Mouse (Mus musculus) intestine, embryonic 14.5 days (tissue): Measurements from ENCODE around the gene Asgr2. TPM values are rescaled to one million over a fixed set of nuclear protein-coding genes. Genes with fewer than 3 reads are reported as not detected.

Source experiments
- ATAC-seq: fragments of 200-750 bp; cut with Nextera tagmentation; replicated peaks from 2 replicates; pipeline ENCODE4 v1.8.0; 2017; ENCODE audit warnings: low read depth, moderate number of reproducible peaks, moderate TSS enrichment, moderate library complexity; ENCODE audit not compliant: low FRiP score, low TSS enrichment
- DNase-seq: peaks from one replicate; pipeline ENCODE4 v3.0.0-alpha.2; 2018; ENCODE audit warnings: low spot score
- H3K27ac ChIP-seq: fragments of 300-500 bp; sonication (generic); 2 replicates; pipeline ENCODE4 v1.5.1; 2014; ENCODE audit warnings: low read depth, mild to moderate bottlenecking, control low read depth
- H3K27me3 ChIP-seq: fragments of 300-500 bp; sonication (generic); replicated peaks from 2 replicates; pipeline ENCODE4 v1.6.1; 2014; ENCODE audit warnings: low read length, control low read depth; ENCODE audit not compliant: control insufficient read depth, insufficient read depth
- H3K36me3 ChIP-seq: fragments of 300-500 bp; sonication (generic); 2 replicates; pipeline ENCODE4 v1.6.1; 2014; ENCODE audit warnings: low read length, control low read depth; ENCODE audit not compliant: control insufficient read depth, insufficient read depth
- H3K4me1 ChIP-seq: fragments of 300-500 bp; sonication (generic); replicated peaks from 2 replicates; pipeline ENCODE4 v1.6.1; 2014; ENCODE audit warnings: low read length, control low read depth, mixed read lengths; ENCODE audit not compliant: control insufficient read depth, insufficient read depth
- H3K4me2 ChIP-seq: fragments of 300-500 bp; sonication (generic); 2 replicates; pipeline ENCODE4 v1.6.1; 2014; ENCODE audit warnings: low read length
- H3K4me3 ChIP-seq: fragments of 300-500 bp; sonication (generic); 2 replicates; pipeline ENCODE4 v1.5.1; 2014; ENCODE audit warnings: low read depth, low read length, control low read depth, mixed read lengths
- H3K9ac ChIP-seq: fragments of 300-500 bp; sonication (generic); 2 replicates; pipeline ENCODE4 v1.6.1; 2014; ENCODE audit warnings: mild to moderate bottlenecking, low read length
- H3K9me3 ChIP-seq: fragments of 300-500 bp; sonication (generic); 2 replicates; pipeline ENCODE4 v1.6.1; 2016; ENCODE audit warnings: low read length, control low read depth; ENCODE audit not compliant: control insufficient read depth
- WGBS: fragments of 180-500 bp; shearing (Covaris S2); extraction: QIAGEN DNeasy Blood & Tissue Kit; methylation state at CpG from one replicate; pipeline ENCODE4 v1.1.7; 2014; 5-methylcytosine and 5-hydroxymethylcytosine counted together
- polyA plus RNA-seq: library from polyadenylated mRNA; unstranded; fragments of >200 nt; fragmentation: Nextera tagmentation; extraction: Ambion mirVana; gene quantifications from 2 replicates; pipeline ENCODE4 v1.2.1, GENCODE M21; 2014

Gene Asgr2
- polyA plus RNA-seq, 1 experiment from 2014 or later = 0.46 TPM

DNA sequence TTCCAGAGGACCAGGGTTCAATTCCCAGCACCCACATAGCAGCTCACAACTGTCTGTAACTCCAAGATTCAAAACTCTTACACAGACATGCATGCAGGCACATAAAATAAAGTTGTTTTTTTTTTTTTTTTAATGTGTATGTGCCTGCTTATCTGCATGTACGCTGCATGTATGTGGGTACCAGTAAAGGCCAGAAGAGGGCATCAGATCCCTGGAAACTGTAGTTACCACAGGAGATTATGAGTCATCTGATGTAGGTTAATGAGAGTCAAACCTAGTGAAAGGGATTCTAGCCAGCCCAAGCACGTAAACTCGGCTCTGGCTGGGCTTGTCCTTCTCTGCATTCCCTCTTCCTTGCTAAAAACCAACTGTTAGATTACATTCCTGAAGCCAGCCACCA is 58.6 kb downstream of the Asgr2 start:
- Histone ChIP-seq H3K4me1 (no peaks in the 10 kb centered on the region), H3K4me3 (no peak overlapping the region), H3K27me3 (no peaks in the 10 kb centered on the region), H3K36me3 (no peaks in the 10 kb centered on the region), H3K27ac (no peak overlapping the region), H3K9me3 (no peaks in the 10 kb centered on the region), H3K9ac (no peak overlapping the region), H3K4me2 (no peak overlapping the region)
- ATAC-seq = no peak
- 61% methylated on average over 3 of the region's 3 CpGs for WGBS
- DNase-seq = no peak

Other genes with a start within 250 kb of the Asgr2 start
- 92.1 and 94.4 TPM in 2 replicates for gene Plscr3, start 246.3 kb upstream of the Asgr2 start, polyA plus RNA-seq
- gene Tnk1, start 233.9 kb upstream of the Asgr2 start, polyA plus RNA-seq = 10.3 and 12.2 TPM in 2 replicates
- 0.38 TPM in 1 of 2 replicates, not detected in the other for gene Tmem95, start 214.6 kb upstream of the Asgr2 start, polyA plus RNA-seq
- 3.5 and 4.4 TPM in 2 replicates for gene Kctd11, start 211.2 kb upstream of the Asgr2 start, polyA plus RNA-seq
- gene Acap1, start 197.1 kb upstream of the Asgr2 start, polyA plus RNA-seq = 8.1 and 9.3 TPM in 2 replicates
- gene 2810408A11Rik, start 191.7 kb upstream of the Asgr2 start, polyA plus RNA-seq = 8.8 and 10.7 TPM in 2 replicates
- 13.3 and 14.5 TPM in 2 replicates for gene Neurl4, start 191.6 kb upstream of the Asgr2 start, polyA plus RNA-seq
- 71.2 and 72.3 TPM in 2 replicates for gene Gps2, start 178.8 kb upstream of the Asgr2 start, polyA plus RNA-seq
- 1,854 and 1,877 TPM in 2 replicates for gene Eif5a, start 170.7 kb upstream of the Asgr2 start, polyA plus RNA-seq
- gene Ybx2, start 156.8 kb upstream of the Asgr2 start, polyA plus RNA-seq = 4.6 and 4.8 TPM in 2 replicates
- gene Slc2a4, start 144.5 kb upstream of the Asgr2 start, polyA plus RNA-seq = 25.8 and 32.2 TPM in 2 replicates
- gene Cldn7, start 127.9 kb upstream of the Asgr2 start, polyA plus RNA-seq = 425 and 461 TPM in 2 replicates
- gene Ctdnep1, start 111.5 kb upstream of the Asgr2 start, polyA plus RNA-seq = 28.6 and 29.3 TPM in 2 replicates
- 104 and 119 TPM in 2 replicates for gene Elp5, start 110.1 kb upstream of the Asgr2 start, polyA plus RNA-seq
- gene Gabarap, start 101.5 kb upstream of the Asgr2 start, polyA plus RNA-seq = 481 and 495 TPM in 2 replicates
- gene Phf23, start 96.9 kb upstream of the Asgr2 start, polyA plus RNA-seq = 37.6 and 43.9 TPM in 2 replicates
- gene Dvl2, start 92.0 kb upstream of the Asgr2 start, polyA plus RNA-seq = 32.0 and 32.6 TPM in 2 replicates
- 72.8 and 73.8 TPM in 2 replicates for gene Acadvl, start 77.2 kb upstream of the Asgr2 start, polyA plus RNA-seq
- gene Dlg4, start 75.7 kb upstream of the Asgr2 start, polyA plus RNA-seq = 7.7 and 8.6 TPM in 2 replicates
- gene Asgr1, start 38.6 kb upstream of the Asgr2 start, polyA plus RNA-seq = 0.26 TPM in 1 of 2 replicates, not detected in the other
- gene Mgl2, start 37.7 kb downstream of the Asgr2 start, polyA plus RNA-seq = 0.38 and 0.86 TPM in 2 replicates
- gene Clec10a, start 63.6 kb downstream of the Asgr2 start, polyA plus RNA-seq = 0.97 and 1.2 TPM in 2 replicates
- gene Slc16a11, start 120.1 kb downstream of the Asgr2 start, polyA plus RNA-seq = 1.2 and 1.7 TPM in 2 replicates
- 13.6 and 14.1 TPM in 2 replicates for gene Slc16a13, start 128.4 kb downstream of the Asgr2 start, polyA plus RNA-seq
- gene Bcl6b, start 137.2 kb downstream of the Asgr2 start, polyA plus RNA-seq = 11.7 and 12.2 TPM in 2 replicates
- gene 0610010K14Rik, start 145.3 kb downstream of the Asgr2 start, polyA plus RNA-seq = 159 and 164 TPM in 2 replicates
- 9.0 and 9.5 TPM in 2 replicates for gene Gm21988, start 147.2 kb downstream of the Asgr2 start, polyA plus RNA-seq
- 153 and 165 TPM in 2 replicates for gene Rnasek, start 147.2 kb downstream of the Asgr2 start, polyA plus RNA-seq
- 2.3 and 2.4 TPM in 2 replicates for gene Alox12, start 162.7 kb downstream of the Asgr2 start, polyA plus RNA-seq
- gene Alox12e, start 230.0 kb downstream of the Asgr2 start, polyA plus RNA-seq = 0.09 TPM in 1 of 2 replicates, not detected in the other